Mouse (Mus musculus) embryonic facial prominence, embryonic 12.5 days (tissue): ENCODE results near the gene Asic2. TPM values are rescaled to one million over a fixed set of nuclear protein-coding genes. Genes with fewer than 3 reads are reported as not detected.

Experiments
- ATAC-seq: fragments of 200-750 bp; cut with Nextera tagmentation; 2 replicates; pipeline ENCODE4 v1.8.0; 2017; ENCODE audit not compliant: insufficient number of reproducible peaks, insufficient read depth, low FRiP score, low TSS enrichment
- H3K27ac ChIP-seq: fragments of 300-500 bp; sonication (generic); 2 replicates; pipeline ENCODE4 v1.5.1; 2016; ENCODE audit warnings: mild to moderate bottlenecking
- H3K27me3 ChIP-seq: fragments of 300-500 bp; sonication (generic); 2 replicates; pipeline ENCODE4 v1.6.1; 2016; ENCODE audit warnings: mild to moderate bottlenecking, moderate library complexity
- H3K36me3 ChIP-seq: fragments of 300-500 bp; sonication (generic); 2 replicates; pipeline ENCODE4 v1.6.1; 2016; ENCODE audit warnings: mild to moderate bottlenecking
- H3K4me1 ChIP-seq: fragments of 300-500 bp; sonication (generic); 2 replicates; pipeline ENCODE4 v1.6.1; 2016
- H3K4me2 ChIP-seq: fragments of 300-500 bp; sonication (generic); replicated peaks from 2 replicates; pipeline ENCODE4 v1.6.1; 2016; ENCODE audit warnings: mild to moderate bottlenecking, moderate library complexity
- H3K4me3 ChIP-seq: fragments of 300-500 bp; sonication (generic); 2 replicates; pipeline ENCODE4 v1.5.1; 2016; ENCODE audit warnings: mild to moderate bottlenecking
- H3K9ac ChIP-seq: fragments of 300-500 bp; sonication (generic); 2 replicates; pipeline ENCODE4 v1.6.1; 2016; ENCODE audit warnings: mild to moderate bottlenecking, moderate library complexity
- H3K9me3 ChIP-seq: fragments of 300-500 bp; sonication (generic); 2 replicates; pipeline ENCODE4 v1.6.1; 2016; ENCODE audit warnings: mild to moderate bottlenecking, moderate library complexity
- WGBS: fragments of 180-500 bp; shearing (Covaris S2); methylation state at CpG from one replicate; pipeline ENCODE4 v1.1.7; 2016; 5-methylcytosine and 5-hydroxymethylcytosine counted together
- polyA plus RNA-seq: library from polyadenylated mRNA; unstranded; fragments of >200 nt; fragmentation: Nextera tagmentation; extraction: Ambion mirVana; gene quantifications from 2 replicates; pipeline ENCODE4 v1.2.1, GENCODE M21; 2016

Asic2 gene
- polyA plus RNA-seq, 1 experiment from 2014 or later, result 1.3 TPM

- 84% methylated on average over 2 of the region's 2 CpGs for WGBS
- Histone ChIP-seq H3K36me3 (no peaks in the 10 kb centered on the region), H3K4me1 (no peaks in the 10 kb centered on the region), H3K9ac (no peak overlapping the region), H3K4me3 (no peak overlapping the region), H3K4me2 (no peak overlapping the region), H3K27ac (no peak overlapping the region), H3K9me3 (no peaks in the 10 kb centered on the region), H3K27me3 (no peaks in the 10 kb centered on the region)
- ATAC-seq, result no peak
These were observed 908.2 kb downstream of the Asic2 start for GRCm38 (mm10) chr11:81060077-81060476.

DNA sequence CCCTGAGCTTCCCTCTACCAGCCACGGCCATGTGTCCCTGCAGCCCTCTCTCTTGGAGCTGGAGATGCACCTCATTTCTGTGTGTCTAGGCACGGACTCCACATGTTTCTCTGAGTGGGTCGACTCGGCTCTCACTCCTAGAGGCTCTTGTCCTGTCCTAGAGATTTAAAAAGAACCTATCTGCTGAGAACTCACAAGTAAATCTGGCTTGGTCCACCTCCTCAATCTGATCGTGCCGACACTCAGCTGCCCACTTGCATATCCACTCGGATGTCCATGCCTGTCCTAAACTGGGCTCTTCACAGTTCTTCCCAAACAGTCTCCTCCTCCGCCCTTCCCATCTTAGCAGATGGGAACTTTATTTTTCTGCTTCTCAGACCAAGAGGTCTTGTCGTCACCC is 908.7 kb downstream of the Asic2 start:
- H3K9ac ChIP-seq, result no peak overlapping the region
- WGBS, result 85% methylated on average over 9 of the region's 9 CpGs
- ATAC-seq, result no peak
- H3K27me3 ChIP-seq, result no peaks in the 10 kb centered on the region
- H3K9me3 ChIP-seq, result no peaks in the 10 kb centered on the region
- H3K27ac ChIP-seq, result no peak overlapping the region
- H3K4me1 ChIP-seq, result no peaks in the 10 kb centered on the region
- H3K4me3 ChIP-seq, result no peak overlapping the region
- no peaks in the 10 kb centered on the region for H3K36me3 ChIP-seq
- no peak overlapping the region for H3K4me2 ChIP-seq

GRCm38 (mm10) chr11:81057506-81057905 is 910.8 kb downstream of the Asic2 start:
- H3K9ac ChIP-seq, result no peak overlapping the region
- H3K27me3 ChIP-seq, result no peaks in the 10 kb centered on the region
- no peak overlapping the region for H3K27ac ChIP-seq
- 91% methylated on average over 3 of the region's 3 CpGs for WGBS
- no peaks in the 10 kb centered on the region for H3K9me3 ChIP-seq
- H3K4me1 ChIP-seq, result no peaks in the 10 kb centered on the region
- H3K4me2 ChIP-seq, result no peak overlapping the region
- no peaks in the 10 kb centered on the region for H3K36me3 ChIP-seq
- ATAC-seq, result no peak
- H3K4me3 ChIP-seq, result no peak overlapping the region

DNA sequence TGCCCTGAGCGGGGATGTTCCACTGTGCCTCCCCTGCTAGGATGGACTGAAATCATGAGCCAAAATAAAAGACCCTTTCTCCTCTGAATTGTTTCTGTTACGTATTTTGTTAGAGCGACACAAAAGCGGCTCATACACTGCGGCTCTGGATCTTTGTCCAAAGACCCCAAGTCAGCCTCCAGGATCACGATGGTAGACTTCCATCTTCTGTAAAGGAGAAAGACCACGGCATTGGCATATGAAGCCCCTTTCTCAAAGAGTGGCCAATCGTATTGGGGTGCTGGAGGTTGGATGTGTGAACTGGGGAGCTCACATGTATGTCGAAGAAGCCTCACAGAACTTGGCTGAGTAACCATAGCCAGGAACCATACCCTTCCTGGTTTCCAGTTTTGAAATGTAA is 911.5 kb downstream of the Asic2 start:
- Histone ChIP-seq H3K27me3 (no peaks in the 10 kb centered on the region), H3K9ac (no peak overlapping the region), H3K36me3 (no peaks in the 10 kb centered on the region), H3K27ac (no peak overlapping the region), H3K9me3 (no peaks in the 10 kb centered on the region), H3K4me2 (no peak overlapping the region), H3K4me1 (no peaks in the 10 kb centered on the region), H3K4me3 (no peak overlapping the region)
- 92% methylated on average over 9 of the region's 9 CpGs for WGBS
- ATAC-seq, result no peak

DNA sequence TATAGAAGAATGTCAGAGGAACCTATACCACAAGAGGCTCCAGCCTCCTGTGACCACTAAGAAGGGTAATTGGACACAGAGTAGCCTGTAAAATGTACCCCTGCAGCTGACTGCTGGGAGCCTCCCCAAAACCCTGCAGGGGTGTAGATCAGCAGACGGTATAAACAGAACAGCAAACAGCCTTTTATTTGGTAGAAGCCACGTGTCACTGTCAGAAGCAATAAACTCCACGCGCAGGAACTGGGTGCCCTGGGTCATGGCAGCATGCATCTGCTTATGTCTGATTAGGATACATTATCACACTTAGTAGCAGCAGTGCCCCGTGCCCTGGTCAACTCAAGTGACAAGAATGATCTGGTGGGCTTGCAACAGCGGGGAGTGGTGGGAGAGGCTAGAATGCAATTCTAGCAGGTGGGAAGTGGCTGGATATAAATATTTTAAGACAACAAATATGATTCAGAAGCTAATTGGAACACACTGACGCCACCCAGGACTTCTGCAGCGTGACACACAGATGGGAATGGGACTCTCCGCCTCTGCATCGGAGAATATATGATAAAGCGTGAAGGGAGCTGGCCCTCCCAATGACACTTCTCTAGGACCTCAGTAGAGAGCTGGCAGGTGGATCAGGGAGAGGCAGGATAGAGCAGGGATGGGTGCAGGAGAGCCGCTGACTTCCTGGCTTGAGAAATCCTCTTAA is 912.7 kb downstream of the Asic2 start:
- no peaks in the 10 kb centered on the region for H3K36me3 ChIP-seq
- H3K9ac ChIP-seq, result no peak overlapping the region
- no peaks in the 10 kb centered on the region for H3K4me1 ChIP-seq
- no peaks in the 10 kb centered on the region for H3K9me3 ChIP-seq
- H3K4me3 ChIP-seq, result no peak overlapping the region
- H3K27ac ChIP-seq, result no peak overlapping the region
- no peak for ATAC-seq
- WGBS, result 77% methylated on average over 12 of the region's 12 CpGs
- H3K27me3 ChIP-seq, result no peaks in the 10 kb centered on the region
- no peak overlapping the region for H3K4me2 ChIP-seq

- 90% methylated on average over 8 of the region's 8 CpGs for WGBS
- Histone ChIP-seq H3K27ac (no peak overlapping the region), H3K9ac (no peak overlapping the region), H3K4me1 (no peaks in the 10 kb centered on the region), H3K4me3 (no peak overlapping the region), H3K36me3 (no peaks in the 10 kb centered on the region), H3K9me3 (no peaks in the 10 kb centered on the region), H3K27me3 (no peaks in the 10 kb centered on the region), H3K4me2 (no peak overlapping the region)
- ATAC-seq, result no peak
These were observed 914.4 kb downstream of the Asic2 start for GRCm38 (mm10) chr11:81053826-81054225.

GRCm38 (mm10) chr11:81041671-81042070 is 926.6 kb downstream of the Asic2 start:
- H3K4me1 ChIP-seq, result no peaks in the 10 kb centered on the region
- no peak overlapping the region for H3K4me2 ChIP-seq
- H3K27ac ChIP-seq, result no peak overlapping the region
- H3K36me3 ChIP-seq, result no peaks in the 10 kb centered on the region
- no peak overlapping the region for H3K9ac ChIP-seq
- ATAC-seq, result no peak
- WGBS, result 73% methylated on average over 3 of the region's 3 CpGs
- H3K27me3 ChIP-seq, result no peaks in the 10 kb centered on the region
- H3K9me3 ChIP-seq, result no peaks in the 10 kb centered on the region
- no peak overlapping the region for H3K4me3 ChIP-seq

- H3K9ac ChIP-seq, result no peak overlapping the region
- no peaks in the 10 kb centered on the region for H3K4me1 ChIP-seq
- no peak for ATAC-seq
- no peaks in the 10 kb centered on the region for H3K9me3 ChIP-seq
- H3K4me2 ChIP-seq, result no peak overlapping the region
- WGBS, result 58% methylated on average over 5 of the region's 5 CpGs
- no peak overlapping the region for H3K4me3 ChIP-seq
- H3K27me3 ChIP-seq, result no peaks in the 10 kb centered on the region
- no peaks in the 10 kb centered on the region for H3K36me3 ChIP-seq
- H3K27ac ChIP-seq, result no peak overlapping the region
These were observed 928.3 kb downstream of the Asic2 start for GRCm38 (mm10) chr11:81039976-81040375.

DNA sequence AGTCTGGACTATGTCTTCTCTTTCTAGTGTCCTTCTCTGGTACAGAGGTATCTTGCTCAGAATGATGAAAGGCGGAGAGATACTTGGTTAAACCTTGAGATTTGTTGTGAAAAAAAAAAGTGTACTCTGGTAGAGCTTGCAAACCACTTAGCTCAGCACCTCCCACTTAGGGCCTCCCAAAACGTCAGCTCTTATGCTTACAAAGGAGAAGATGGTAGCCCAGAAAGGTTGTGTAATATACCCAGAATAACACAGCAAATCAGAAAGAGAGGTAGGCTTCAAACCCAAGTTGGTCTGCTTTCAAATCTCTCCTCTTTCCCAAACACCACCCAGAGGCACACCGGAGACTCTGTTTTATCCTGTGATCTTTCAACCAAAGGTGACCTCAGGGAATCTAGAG is 936.1 kb downstream of the Asic2 start:
- 83% methylated on average over 3 of the region's 3 CpGs for WGBS
- no peak for ATAC-seq
- H3K36me3 ChIP-seq, result no peaks in the 10 kb centered on the region

DNA sequence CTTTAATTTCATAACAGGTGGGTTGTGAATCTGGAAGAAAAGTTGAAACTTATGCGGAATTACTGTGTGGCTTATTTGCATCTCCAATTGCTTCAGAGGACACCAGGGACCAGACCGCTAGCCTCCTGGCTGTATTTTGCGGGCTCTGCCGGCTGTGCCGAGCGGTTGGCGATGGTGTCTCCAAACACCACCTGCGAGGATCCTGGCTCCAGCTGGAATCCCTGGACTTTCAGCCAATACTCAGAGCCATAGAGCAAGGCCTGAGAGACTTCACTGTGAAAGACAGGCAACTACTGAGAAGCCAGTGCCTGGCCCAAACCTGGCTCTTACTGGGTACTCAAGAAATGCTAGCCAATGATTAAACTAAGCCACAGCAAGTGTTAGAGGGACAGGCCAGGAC is 953.5 kb downstream of the Asic2 start:
- Histone ChIP-seq H3K4me1 (no peaks in the 10 kb centered on the region), H3K4me2 (no peak overlapping the region), H3K27me3 (no peaks in the 10 kb centered on the region), H3K27ac (no peak overlapping the region), H3K9me3 (no peaks in the 10 kb centered on the region), H3K36me3 (no peaks in the 10 kb centered on the region), H3K9ac (no peak overlapping the region), H3K4me3 (no peak overlapping the region)
- WGBS, result 92% methylated on average over 8 of the region's 8 CpGs
- no peak for ATAC-seq

More for the DNA sequence above, 936.1 kb downstream of the Asic2 start:
- no peaks in the 10 kb centered on the region for H3K4me1 ChIP-seq
- H3K4me3 ChIP-seq, result no peak overlapping the region
- H3K4me2 ChIP-seq, result no peak overlapping the region
- no peaks in the 10 kb centered on the region for H3K9me3 ChIP-seq
- H3K9ac ChIP-seq, result no peak overlapping the region
- H3K27ac ChIP-seq, result no peak overlapping the region
- H3K27me3 ChIP-seq, result no peaks in the 10 kb centered on the region

- H3K9ac ChIP-seq, result no peak overlapping the region
- H3K9me3 ChIP-seq, result no peaks in the 10 kb centered on the region
- WGBS, result 91% methylated on average over 6 of the region's 6 CpGs
- no peak for ATAC-seq
- H3K36me3 ChIP-seq, result no peaks in the 10 kb centered on the region
- H3K4me3 ChIP-seq, result no peak overlapping the region
- no peaks in the 10 kb centered on the region for H3K4me1 ChIP-seq
- H3K4me2 ChIP-seq, result no peak overlapping the region
- H3K27me3 ChIP-seq, result no peaks in the 10 kb centered on the region
- H3K27ac ChIP-seq, result no peak overlapping the region
These were observed 954.8 kb downstream of the Asic2 start for GRCm38 (mm10) chr11:81013501-81013900.

GRCm38 (mm10) chr11:81010766-81011165 is 957.5 kb downstream of the Asic2 start:
- 76% methylated on average over 7 of the region's 7 CpGs for WGBS
- H3K27me3 ChIP-seq, result no peaks in the 10 kb centered on the region

More at GRCm38 (mm10) chr11:81010766-81011165, 957.5 kb downstream of the Asic2 start:
- Histone ChIP-seq H3K9me3 (no peaks in the 10 kb centered on the region), H3K27ac (no peak overlapping the region), H3K4me2 (no peak overlapping the region), H3K4me1 (no peaks in the 10 kb centered on the region), H3K9ac (no peak overlapping the region), H3K36me3 (no peaks in the 10 kb centered on the region), H3K4me3 (no peak overlapping the region)
- ATAC-seq, result no peak
